Mouse (Mus musculus) megakaryocyte, adult 5-6 weeks (primary cell): ENCODE measurements around the gene Mrpl46. TPM values are rescaled to one million over a fixed set of nuclear protein-coding genes. Genes with fewer than 3 reads are reported as not detected.

Source experiments
- ATAC-seq: 2 replicates; pipeline ENCODE4 v1.8.0; 2016; ENCODE audit warnings: mild to moderate bottlenecking, inconsistent platforms; ENCODE audit not compliant: poor library complexity, severe bottlenecking
- total RNA-seq, 2 experiments: library from RNA; stranded (forward) in 1 of 2; stranded (reverse) in 1 of 2; fragments of 153-499, 151-499 nt in 1 of 2; fragments of 221-1000, 200-1000 nt in 1 of 2; gene quantifications; 2 replicates each; pipeline versions ENCODE4 v1.2.3 to v1.2.4; 2015 to 2017

The Mrpl46 gene
- 20.6 and 32.0 TPM in 2 replicates for total RNA-seq (2015)
- 29.3 TPM in 2 replicates for total RNA-seq (2017)

DNA sequence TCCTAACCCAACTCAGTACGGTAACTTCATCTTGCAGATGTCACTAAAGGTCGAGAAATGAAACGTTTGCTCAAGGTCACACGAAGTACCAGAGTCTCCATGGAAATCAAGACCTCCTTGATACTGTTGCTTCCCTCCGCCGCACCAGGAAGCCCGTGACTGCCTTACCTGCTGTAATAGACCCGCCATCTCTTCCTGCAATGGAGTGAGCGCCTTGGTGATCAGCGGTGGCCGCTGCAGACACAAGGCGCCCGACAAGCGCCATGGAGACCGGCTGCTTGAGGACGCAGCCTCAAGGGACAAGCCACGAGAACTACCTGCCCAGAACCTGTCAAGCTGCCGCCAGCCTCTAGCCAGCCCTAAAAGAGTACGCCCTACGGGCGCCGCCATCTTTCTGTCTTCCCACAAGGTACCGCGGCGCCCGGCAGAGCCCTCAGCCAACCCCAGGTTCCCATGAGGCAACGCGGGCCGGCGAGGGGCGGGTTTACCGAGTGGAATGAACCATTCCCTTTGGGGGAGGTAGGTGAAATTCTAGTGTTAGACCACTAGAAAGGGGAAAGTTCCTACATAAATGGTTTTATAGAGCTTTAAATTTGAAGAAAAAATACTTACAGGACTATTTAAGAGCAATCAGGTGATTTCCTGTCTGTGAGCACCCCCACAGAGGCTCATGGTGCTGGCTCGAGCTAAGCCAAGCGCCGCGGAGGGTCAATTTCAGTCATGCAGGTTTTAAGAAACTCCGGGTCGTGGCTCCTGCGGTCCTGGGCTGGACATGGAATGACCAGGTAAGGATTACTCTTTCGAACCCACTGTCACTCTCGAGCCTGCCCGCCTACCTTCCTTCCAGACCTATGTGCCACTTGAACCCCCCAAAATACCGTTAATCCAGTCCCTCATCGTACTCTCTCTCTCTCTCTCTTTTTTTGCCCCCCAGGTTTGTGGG is at the start of gene Mrpl46, which contains the start of gene Mrps11:
Gene Mrpl46, minus strand, starts transcription at position 893 of the 943 bp plus-strand sequence.
Gene Mrps11, plus strand, starts transcription at position 481 of the 943 bp plus-strand sequence.
- peak; percentile 99 for ATAC-seq

GRCm38 (mm10) chr7:78827749-78828362 is 44.5 kb upstream of the Mrpl46 start:
- no peak for ATAC-seq

- no peak for ATAC-seq
These were observed 43.5 kb upstream of the Mrpl46 start for GRCm38 (mm10) chr7:78826682-78827385.

DNA sequence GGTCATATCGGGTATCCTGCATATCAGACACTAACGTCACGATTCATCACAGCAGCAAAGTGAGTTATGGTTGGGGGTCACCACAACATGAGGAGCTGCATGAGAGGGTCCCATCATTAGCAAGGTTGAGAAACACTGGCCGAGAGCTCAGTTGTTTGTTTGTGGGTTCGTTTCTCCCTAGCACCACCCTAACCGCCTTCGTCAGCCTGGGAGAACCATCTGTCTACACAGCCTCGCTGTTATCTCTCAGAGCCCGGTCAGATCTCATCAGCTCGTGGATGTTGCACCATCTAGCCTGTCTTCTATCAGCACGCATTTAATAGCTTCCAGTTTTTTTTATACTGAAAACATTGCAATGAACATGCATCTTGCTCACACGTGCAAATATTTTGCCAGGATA is 35.0 kb upstream of the Mrpl46 start:
- ATAC-seq: peak; percentile 59; the same call in 1 of the 2 replicates

DNA sequence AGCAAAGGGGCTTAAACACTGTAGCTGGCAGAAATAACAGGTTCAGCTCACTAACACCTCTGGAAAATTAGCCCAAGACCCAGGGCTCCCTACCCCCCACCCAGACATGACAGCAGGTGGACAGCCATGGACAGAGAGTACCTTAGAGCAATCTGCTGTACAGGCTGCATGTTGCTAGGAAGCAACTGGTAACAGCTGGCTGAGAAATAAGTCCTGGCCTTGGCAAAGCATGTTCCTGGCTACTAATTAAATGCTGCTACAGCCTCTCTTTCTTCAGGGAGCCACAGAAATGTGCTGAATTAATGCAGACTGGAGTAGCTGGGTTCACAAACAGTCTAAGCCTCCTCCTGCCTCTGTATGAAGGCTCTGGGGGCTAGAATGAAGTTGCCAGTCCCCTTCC is 31.4 kb upstream of the Mrpl46 start:
- ATAC-seq: no peak

DNA sequence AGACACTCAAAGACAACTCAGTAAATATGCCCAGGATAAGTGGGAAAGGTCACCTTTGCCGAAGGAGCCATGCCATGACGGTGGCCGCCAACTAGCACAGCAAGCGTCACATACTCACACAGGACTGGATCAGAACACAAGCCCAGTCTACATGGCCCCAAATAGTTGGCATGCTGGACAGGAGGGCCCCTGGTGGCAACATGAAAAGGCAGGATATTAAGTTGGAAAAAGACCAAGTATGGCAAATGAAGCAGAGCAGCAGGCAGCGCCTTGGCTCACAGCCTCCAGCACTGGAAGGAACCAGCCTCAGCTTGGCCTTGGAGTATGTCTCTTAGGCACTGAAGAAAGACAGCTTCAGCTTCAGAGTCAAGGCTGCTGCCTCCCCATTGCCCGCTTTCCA is 30.5 kb upstream of the Mrpl46 start:
- no peak for ATAC-seq

DNA sequence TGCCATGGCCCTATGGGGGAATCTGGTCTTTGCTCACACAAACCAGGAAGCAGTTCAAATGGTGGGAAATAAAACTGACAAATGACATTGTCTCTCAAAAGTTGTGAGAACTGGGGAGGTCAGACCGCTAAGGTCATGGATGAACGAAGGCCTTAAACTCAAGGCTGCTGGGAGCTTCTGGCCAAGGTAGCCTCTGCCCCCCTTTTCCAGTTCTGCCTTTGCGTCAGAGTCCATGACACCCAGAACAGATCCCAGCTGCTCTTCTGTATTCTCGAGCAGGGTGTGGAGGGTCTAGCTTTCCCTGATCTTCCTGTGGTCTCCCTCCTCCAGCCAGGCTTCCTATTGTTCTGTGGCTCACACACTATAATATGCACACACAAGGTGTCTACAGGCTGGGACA is 23.9 kb upstream of the Mrpl46 start:
- ATAC-seq: no peak

- ATAC-seq: no peak
These were observed 20.5 kb upstream of the Mrpl46 start for GRCm38 (mm10) chr7:78803841-78804240.

DNA sequence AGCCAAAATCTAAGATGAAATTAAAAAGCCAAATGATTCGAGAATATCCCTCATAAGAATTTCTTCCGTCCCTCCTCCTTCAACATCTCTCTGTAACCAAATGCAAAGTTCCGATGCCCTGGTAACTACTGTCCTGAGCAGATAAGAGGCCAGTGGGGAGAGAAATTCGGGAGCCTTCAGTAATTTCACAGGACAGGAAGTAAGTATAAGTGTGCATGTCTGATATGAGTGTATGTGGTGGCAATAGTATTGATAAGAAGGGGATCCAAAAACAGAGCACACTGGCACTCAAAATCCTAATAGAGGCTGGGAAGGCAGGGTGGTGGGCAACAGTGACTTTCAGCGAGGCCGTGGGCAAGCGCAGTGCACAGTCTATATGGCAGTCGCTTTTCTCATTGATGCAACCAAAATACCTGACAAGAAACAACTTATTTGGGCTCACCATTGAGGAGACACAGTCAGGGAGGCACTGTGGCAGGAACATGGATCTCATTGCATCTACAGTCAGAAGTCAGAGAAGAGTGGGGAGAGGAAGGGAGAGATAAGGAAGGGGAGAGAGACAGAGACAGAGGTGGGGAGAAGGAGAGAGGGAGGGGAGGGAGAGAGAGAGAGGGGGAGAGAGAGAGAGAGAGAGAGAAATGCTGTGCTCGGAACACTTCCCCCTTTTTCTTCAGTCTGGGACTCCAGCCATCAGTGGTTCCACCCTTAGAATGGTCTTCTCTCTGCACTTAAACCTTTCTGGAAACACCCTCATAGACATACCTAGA is 16.6 kb upstream of the Mrpl46 start:
- 0 out of 2 replicates have a peak, but pooled peaks have one; percentile 18 for ATAC-seq

DNA sequence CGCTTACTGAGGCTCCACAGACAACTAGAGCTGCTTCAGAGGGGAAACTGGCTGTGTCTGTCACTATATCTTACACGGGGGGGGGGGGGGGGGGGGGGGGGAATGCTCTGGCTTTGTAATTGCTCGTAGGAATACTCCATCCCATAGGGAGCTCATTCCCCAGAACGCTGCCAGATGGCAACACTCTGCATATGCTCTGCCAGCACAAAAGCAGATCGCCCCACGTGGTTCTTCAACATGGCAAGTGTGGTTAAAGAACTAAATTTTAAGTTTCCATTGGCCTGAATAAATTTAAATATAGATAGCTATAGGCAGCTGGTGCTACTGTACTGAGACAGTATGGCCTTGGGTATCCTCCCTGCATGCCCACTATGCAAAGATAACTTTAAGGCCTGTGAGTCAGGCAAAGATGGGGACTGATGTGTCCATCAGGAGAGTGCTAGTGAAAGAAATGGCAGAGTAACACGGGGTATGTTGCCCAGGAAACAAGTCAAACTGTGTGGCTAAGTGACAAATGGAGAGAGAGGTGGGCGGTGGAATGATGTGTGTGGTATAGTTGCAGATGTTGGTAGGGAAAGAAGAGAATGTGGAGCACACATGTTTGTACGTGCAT is 14.6 kb upstream of the Mrpl46 start:
- ATAC-seq: no peak

GRCm38 (mm10) chr7:78796624-78797023 is 13.3 kb upstream of the Mrpl46 start:
- no peak for ATAC-seq

DNA sequence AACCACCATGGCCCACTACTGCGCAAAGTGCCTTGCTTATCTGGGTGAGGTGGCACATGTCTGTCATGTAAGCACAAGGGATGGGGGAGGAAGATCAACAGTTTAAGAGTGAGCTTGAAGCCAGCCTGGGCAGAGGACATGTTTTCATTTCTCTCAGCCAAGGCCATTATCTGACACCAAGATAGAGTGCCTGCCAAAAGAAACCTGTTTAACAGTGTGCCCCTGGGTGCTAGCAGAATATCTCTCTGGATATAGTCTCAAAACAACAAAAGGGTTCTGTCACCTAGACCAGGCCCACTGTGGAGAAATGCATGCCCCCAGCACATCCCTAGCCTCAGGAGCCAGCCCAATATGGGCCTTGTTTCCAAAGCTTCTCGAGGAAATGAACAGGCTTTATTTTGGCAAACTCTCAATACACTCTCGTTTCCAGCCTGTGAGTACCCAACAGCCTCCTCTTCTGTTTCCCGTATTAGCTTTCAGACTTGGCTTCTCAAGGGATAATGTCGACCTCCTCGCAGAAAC is 11.3 kb upstream of the Mrpl46 start:
- no peak for ATAC-seq

DNA sequence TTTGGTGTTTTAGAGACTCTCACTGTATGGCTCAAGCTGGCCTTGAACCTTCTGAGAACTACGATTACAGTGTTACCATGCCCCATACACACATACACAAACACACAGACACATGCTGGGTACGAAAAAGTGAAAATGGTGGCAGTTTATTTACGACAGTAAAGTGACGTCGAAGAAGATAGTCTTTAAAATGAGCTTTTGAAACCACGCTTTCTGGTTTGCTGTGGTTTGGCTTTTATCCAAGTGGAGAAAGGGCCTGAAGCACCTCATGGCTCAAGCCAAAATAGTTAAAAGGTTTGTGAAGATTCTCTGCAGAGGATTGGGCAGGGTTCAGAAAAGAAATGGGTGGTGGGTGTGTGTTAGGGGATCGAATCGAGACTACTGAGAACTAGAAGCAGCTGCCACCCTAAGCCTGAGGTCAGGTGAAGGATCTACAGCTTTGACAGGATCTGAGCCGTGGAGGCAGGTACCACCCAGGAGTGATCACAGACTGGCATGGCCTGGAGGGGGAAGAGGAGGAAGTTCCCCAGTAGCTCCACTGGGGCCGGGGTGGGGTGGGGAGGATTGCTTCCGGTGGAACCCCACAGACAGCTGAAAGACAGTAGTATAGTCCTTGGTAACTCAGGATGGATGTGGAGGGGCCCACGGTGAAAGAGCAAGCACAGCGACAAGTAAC is 10.7 kb upstream of the Mrpl46 start:
- ATAC-seq: peak; percentile 64

GRCm38 (mm10) chr7:78791359-78792222 is 8.3 kb upstream of the Mrpl46 start:
- ATAC-seq: peak; percentile 89

- ATAC-seq: no peak
These were observed 4.6 kb upstream of the Mrpl46 start for GRCm38 (mm10) chr7:78787793-78788380.

GRCm38 (mm10) chr7:78785906-78786305 is 2.6 kb upstream of the Mrpl46 start:
- ATAC-seq: no peak

DNA sequence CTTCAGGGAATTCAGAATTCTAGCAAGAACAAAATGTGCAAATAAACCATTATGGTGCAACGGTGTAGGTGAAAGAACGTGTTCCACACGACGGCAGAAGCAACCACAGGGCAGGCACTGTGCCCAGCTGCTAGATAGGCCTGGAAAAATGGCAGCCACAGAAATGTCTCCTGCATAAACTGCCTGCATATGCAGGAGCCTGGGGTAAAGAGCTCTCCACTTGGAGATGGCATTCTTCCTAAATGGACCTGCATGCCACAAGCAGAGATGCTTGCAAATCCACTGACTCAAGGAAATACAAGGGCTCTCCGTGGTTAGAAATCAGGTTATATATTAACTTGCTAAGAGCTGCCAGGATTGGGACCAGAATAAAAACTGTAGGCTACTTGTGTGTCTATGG is 4.6 kb downstream of the Mrpl46 start:
- no peak for ATAC-seq

DNA sequence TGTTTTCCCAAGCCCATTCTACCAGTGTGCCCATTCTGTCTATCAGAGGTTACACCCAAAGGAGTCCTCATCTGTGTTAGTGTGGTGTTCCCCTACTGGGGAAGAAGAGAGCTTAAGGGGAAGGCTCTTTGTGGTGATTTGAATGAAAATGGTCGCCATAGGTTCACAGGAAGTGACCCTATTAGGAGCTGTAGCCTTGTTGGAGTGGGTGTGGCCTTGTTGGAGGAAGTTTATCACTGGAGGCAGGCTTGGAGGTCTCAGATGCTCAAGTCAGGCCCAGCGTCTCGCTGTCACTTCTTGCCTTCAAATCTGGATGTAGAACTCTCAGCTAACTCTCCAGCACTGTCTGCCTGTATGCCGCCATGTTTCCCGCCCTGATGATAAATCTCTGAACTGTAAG is 12.4 kb downstream of the Mrpl46 start:
- no peak for ATAC-seq
